Mouse (Mus musculus) effector memory CD4-positive, alpha-beta T cell, adult 5 months (primary cell): Measurements from ENCODE around the gene Arsk. TPM values are rescaled to one million over a fixed set of nuclear protein-coding genes. Genes with fewer than 3 reads are reported as not detected.

Experiments
- polyA plus RNA-seq: library from polyadenylated mRNA; unstranded; fragments of 100-300 nt; shearing (Covaris generic); gene quantifications from one replicate; pipeline ENCODE4 v1.2.1, GENCODE M21; 2017

The Arsk gene
- 5.9 TPM for polyA plus RNA-seq

DNA sequence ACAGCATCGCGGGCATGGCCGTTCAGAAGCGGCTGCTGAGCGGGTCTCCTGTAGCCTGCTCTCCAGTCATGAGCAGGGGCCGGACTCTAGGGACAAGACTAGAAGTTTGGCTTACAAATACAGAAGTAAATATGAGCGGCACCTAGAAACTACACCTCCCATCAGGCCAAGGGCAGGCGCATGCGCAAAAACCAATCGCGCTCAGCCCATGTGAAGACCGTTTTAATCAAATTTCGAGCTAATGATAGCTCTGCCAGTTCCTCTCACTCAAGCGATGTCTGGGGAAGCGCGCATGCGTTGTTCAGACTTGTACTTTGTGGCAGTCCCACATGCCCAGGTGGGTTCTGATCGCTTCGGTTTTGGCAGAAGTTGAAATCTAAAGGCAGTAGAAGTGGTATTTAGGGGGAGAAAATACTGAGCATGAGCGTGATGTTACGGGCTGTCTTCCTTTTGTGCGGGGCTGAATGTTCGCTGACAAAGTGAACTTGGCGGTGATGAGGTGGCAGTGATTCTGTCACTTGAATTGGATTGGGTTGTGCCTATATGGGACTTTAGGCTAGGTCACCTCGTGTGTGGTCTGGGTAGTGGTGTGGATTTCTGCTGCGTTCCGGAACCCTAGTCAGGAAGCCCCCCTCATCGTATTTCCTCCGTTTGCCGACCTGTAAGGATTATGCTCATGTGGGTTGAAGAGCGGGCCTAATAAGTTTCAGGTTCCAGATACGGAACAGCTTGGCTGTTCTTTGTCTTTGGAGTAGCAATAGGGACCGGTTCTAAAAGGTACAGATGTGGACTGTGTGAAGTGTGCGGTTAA, at the start of gene Arsk, which contains the start of gene Ttc37:
Gene Arsk, minus strand, starts transcription at position 168 of the 811 bp plus-strand sequence.
Gene Ttc37, plus strand, starts transcription at position 242 of the 811 bp plus-strand sequence.

GRCm38 (mm10) chr13:76056896-76057266, 41.6 kb downstream of the Arsk start, which contains the start of gene Gpr150:
TSS of gene Gpr150 (minus strand) at chr13:76056996.

GRCm38 (mm10) chr13:76017974-76018843, 80.3 kb downstream of the Arsk start, which contains the start of gene Rfesd:
TSS of gene Rfesd (minus strand) at chr13:76018719.

Other genes with a start within 250 kb of the Arsk start
- 0.15 TPM for gene Rhobtb3, start 154.7 kb downstream of the Arsk start, polyA plus RNA-seq
- not detected for gene Spata9, start 131.5 kb downstream of the Arsk start, polyA plus RNA-seq
- 10.2 TPM for gene Rfesd, start 79.9 kb downstream of the Arsk start, polyA plus RNA-seq
- not detected for gene Gpr150, start 41.7 kb downstream of the Arsk start, polyA plus RNA-seq
- 20.2 TPM for gene Ttc37, start 74 bp upstream of the Arsk start, polyA plus RNA-seq
- gene Fam81b, start 206.4 kb upstream of the Arsk start, polyA plus RNA-seq: not detected